Mouse (Mus musculus) C2C12 (cell line): ENCODE measurements around the gene Slc9a5. TPM values are rescaled to one million over a fixed set of nuclear protein-coding genes. Genes with fewer than 3 reads are reported as not detected.

ENCODE experiments used
- H3K27me3 ChIP-seq: one replicate; pipeline ENCODE4 v1.6.1; 2011; ENCODE audit not compliant: control insufficient read depth, insufficient read depth, insufficient read length
- H3K36me3 ChIP-seq: one replicate; pipeline ENCODE4 v1.6.1; 2011; ENCODE audit not compliant: control insufficient read depth, insufficient read depth
- H3K4me3 ChIP-seq: one replicate; pipeline ENCODE4 v1.5.1; 2011; ENCODE audit warnings: mild to moderate bottlenecking, control low read depth; ENCODE audit not compliant: poor library complexity, insufficient read depth, severe bottlenecking
- H3K79me2 ChIP-seq: one replicate; pipeline ENCODE4 v1.6.1; 2011; ENCODE audit not compliant: control insufficient read depth, insufficient read depth
- H3K79me3 ChIP-seq: one replicate; pipeline ENCODE4 v1.6.1; 2011; ENCODE audit warnings: low read depth, control low read depth
- H3ac ChIP-seq: one replicate; pipeline ENCODE3; 2011; ENCODE audit warnings: low read depth; ENCODE audit not compliant: control insufficient read depth, insufficient read length
- CEBPB ChIP-seq: IDR thresholded peaks from one replicate; pipeline ENCODE4 v1.6.1; 2011; ENCODE audit warnings: low read depth, mild to moderate bottlenecking, control low read depth, moderate library complexity
- CTCF ChIP-seq: IDR thresholded peaks from one replicate; pipeline ENCODE4 v1.5.1; 2011; ENCODE audit not compliant: control insufficient read depth, insufficient read depth, insufficient read length
- FOSL1 ChIP-seq: IDR thresholded peaks from one replicate; pipeline ENCODE4 v1.8.0; 2011; ENCODE audit warnings: mild to moderate bottlenecking, low read length; ENCODE audit not compliant: poor library complexity, insufficient read depth, severe bottlenecking
- MAX ChIP-seq: IDR thresholded peaks from one replicate; pipeline ENCODE4 v1.6.1; 2011; ENCODE audit warnings: mild to moderate bottlenecking, control low read depth
- MYOD1 ChIP-seq: IDR thresholded peaks from one replicate; pipeline ENCODE4 v1.6.1; 2011; ENCODE audit warnings: low read depth; ENCODE audit not compliant: control insufficient read depth, insufficient read length
- MYOG ChIP-seq: IDR thresholded peaks from one replicate; pipeline ENCODE4 v1.6.1; 2011; ENCODE audit not compliant: control insufficient read depth, insufficient read length; ENCODE audit errors: extremely low read depth
- USF1 ChIP-seq: IDR thresholded peaks from one replicate; pipeline ENCODE4 v1.6.1; 2011; ENCODE audit warnings: low read depth, mild to moderate bottlenecking, control low read depth, moderate library complexity
- microRNA-seq: library from miRNA; unstranded; fragments of <30 nt; microRNA quantifications from one replicate; pipeline ENCODE4, GENCODE M21; 2019; ENCODE audit warnings: borderline microRNAs expressed
- polyA plus RNA-seq: library from polyadenylated mRNA; unstranded; fragments of >200 nt; fragmentation: generic; extraction: Trizol; gene quantifications from one replicate; pipeline ENCODE4 v1.2.1, GENCODE M21; 2012; ENCODE audit warnings: missing spikeins

Gene Slc9a5
- polyA plus RNA-seq, 1 experiment, result 6.6 TPM

- Histone ChIP-seq H3K27me3 (peaks cover 23% of the 10 kb centered on the region), H3K36me3 (no peaks in the 10 kb centered on the region), H3K79me2 (no peaks in the 10 kb centered on the region), H3K4me3 (no peak within 1 kb of the TSS), H3K79me3 (no peaks in the 10 kb centered on the region), H3ac (no peak within 1 kb of the TSS)
- no peak for TF ChIP-seq MYOD1
- TF ChIP-seq CEBPB, result no peak
- TF ChIP-seq MYOG, result no peak
- TF ChIP-seq CTCF, result no peak
- no peak for TF ChIP-seq FOSL1
- TF ChIP-seq USF1, result no peak
- no peak for TF ChIP-seq MAX
Measured at GRCm38 (mm10) chr8:105413391-105413790, 64.7 kb downstream of the Slc9a5 start, which contains the start of the genes Kctd19 and Lrrc36. Gene Kctd19 (minus strand): TSS chr8:105413502. Gene Lrrc36 (plus strand): TSS chr8:105413571.

- no peaks in the 10 kb centered on the region for H3K79me3 ChIP-seq
- peaks cover 16% of the 10 kb centered on the region for H3K27me3 ChIP-seq
- no peak overlapping the region for H3K4me3 ChIP-seq
- no peak for TF ChIP-seq CTCF
- no peak for TF ChIP-seq MAX
- no peak for TF ChIP-seq MYOG
- TF ChIP-seq USF1, result no peak
- TF ChIP-seq MYOD1, result no peak
- no peak for TF ChIP-seq CEBPB
- no peak for TF ChIP-seq FOSL1
- no peaks in the 10 kb centered on the region for H3K36me3 ChIP-seq
- no peaks in the 10 kb centered on the region for H3K79me2 ChIP-seq
- no peak overlapping the region for H3ac ChIP-seq
Measured at GRCm38 (mm10) chr8:105418992-105419391, 70.3 kb downstream of the Slc9a5 start.

Small RNAs within 50 kb of the gene (microRNA-seq; reads per million reads assigned to microRNA genes)
- not detected for gene Gm27320
- 185 reads per million, percentile 77 among the genes with 10 or more reads in this experiment for gene Mir328

Other genes with a start within 250 kb of the Slc9a5 start
- gene Ces4a, start 217.0 kb upstream of the Slc9a5 start, polyA plus RNA-seq, result not detected
- 39.9 TPM for gene Cbfb, start 178.2 kb upstream of the Slc9a5 start, polyA plus RNA-seq
- gene D230025D16Rik, start 123.7 kb upstream of the Slc9a5 start, polyA plus RNA-seq, result 11.4 TPM
- 7.6 TPM for gene B3gnt9, start 93.7 kb upstream of the Slc9a5 start, polyA plus RNA-seq
- gene Tradd, start 84.2 kb upstream of the Slc9a5 start, polyA plus RNA-seq, result 27.3 TPM
- gene Fbxl8, start 84.2 kb upstream of the Slc9a5 start, polyA plus RNA-seq, result 7.6 TPM
- gene Hsf4, start 79.0 kb upstream of the Slc9a5 start, polyA plus RNA-seq, result 3.4 TPM
- gene Nol3, start 72.7 kb upstream of the Slc9a5 start, polyA plus RNA-seq, result 9.8 TPM
- gene 4931428F04Rik, start 59.0 kb upstream of the Slc9a5 start, polyA plus RNA-seq, result 6.0 TPM
- gene Exoc3l, start 52.7 kb upstream of the Slc9a5 start, polyA plus RNA-seq, result 0.97 TPM
- 59.5 TPM for gene E2f4, start 51.2 kb upstream of the Slc9a5 start, polyA plus RNA-seq
- gene Elmo3, start 43.2 kb upstream of the Slc9a5 start, polyA plus RNA-seq, result 0.50 TPM
- gene Lrrc29, start 22.6 kb upstream of the Slc9a5 start, polyA plus RNA-seq, result 0.69 TPM
- gene Tmem208, start 22.5 kb upstream of the Slc9a5 start, polyA plus RNA-seq, result 122 TPM
- 30.7 TPM for gene Fhod1, start 890 bp upstream of the Slc9a5 start, polyA plus RNA-seq
- 2.0 TPM for gene Plekhg4, start 24.4 kb downstream of the Slc9a5 start, polyA plus RNA-seq
- gene Kctd19, start 64.7 kb downstream of the Slc9a5 start, polyA plus RNA-seq, result 0.01 TPM
- gene Lrrc36, start 64.7 kb downstream of the Slc9a5 start, polyA plus RNA-seq, result not detected
- 219 TPM for gene Tppp3, start 122.7 kb downstream of the Slc9a5 start, polyA plus RNA-seq
- 8.8 TPM for gene Zdhhc1, start 148.1 kb downstream of the Slc9a5 start, polyA plus RNA-seq
- gene Hsd11b2, start 169.9 kb downstream of the Slc9a5 start, polyA plus RNA-seq, result 0.11 TPM
- 95.1 TPM for gene Atp6v0d1, start 217.2 kb downstream of the Slc9a5 start, polyA plus RNA-seq